Mouse (Mus musculus) embryonic facial prominence, embryonic 12.5 days (tissue): ENCODE results near the gene Lcn9. TPM values are rescaled to one million over a fixed set of nuclear protein-coding genes. Genes with fewer than 3 reads are reported as not detected.
"Not testable (repeated sequence)": the region's sequence is repeated elsewhere in the genome, so short reads cannot be mapped to it uniquely, and the experiment has no call there.

ENCODE experiments used
- ATAC-seq: fragments of 200-750 bp; cut with Nextera tagmentation; 2 replicates; pipeline ENCODE4 v1.8.0; 2017; ENCODE audit not compliant: insufficient number of reproducible peaks, insufficient read depth, low FRiP score, low TSS enrichment
- H3K27ac ChIP-seq: fragments of 300-500 bp; sonication (generic); 2 replicates; pipeline ENCODE4 v1.5.1; 2016; ENCODE audit warnings: mild to moderate bottlenecking
- H3K27me3 ChIP-seq: fragments of 300-500 bp; sonication (generic); 2 replicates; pipeline ENCODE4 v1.6.1; 2016; ENCODE audit warnings: mild to moderate bottlenecking, moderate library complexity
- H3K36me3 ChIP-seq: fragments of 300-500 bp; sonication (generic); 2 replicates; pipeline ENCODE4 v1.6.1; 2016; ENCODE audit warnings: mild to moderate bottlenecking
- H3K4me1 ChIP-seq: fragments of 300-500 bp; sonication (generic); 2 replicates; pipeline ENCODE4 v1.6.1; 2016
- H3K4me2 ChIP-seq: fragments of 300-500 bp; sonication (generic); replicated peaks from 2 replicates; pipeline ENCODE4 v1.6.1; 2016; ENCODE audit warnings: mild to moderate bottlenecking, moderate library complexity
- H3K4me3 ChIP-seq: fragments of 300-500 bp; sonication (generic); 2 replicates; pipeline ENCODE4 v1.5.1; 2016; ENCODE audit warnings: mild to moderate bottlenecking
- H3K9ac ChIP-seq: fragments of 300-500 bp; sonication (generic); 2 replicates; pipeline ENCODE4 v1.6.1; 2016; ENCODE audit warnings: mild to moderate bottlenecking, moderate library complexity
- H3K9me3 ChIP-seq: fragments of 300-500 bp; sonication (generic); 2 replicates; pipeline ENCODE4 v1.6.1; 2016; ENCODE audit warnings: mild to moderate bottlenecking, moderate library complexity
- WGBS: fragments of 180-500 bp; shearing (Covaris S2); methylation state at CpG from one replicate; pipeline ENCODE4 v1.1.7; 2016; 5-methylcytosine and 5-hydroxymethylcytosine counted together
- polyA plus RNA-seq: library from polyadenylated mRNA; unstranded; fragments of >200 nt; fragmentation: Nextera tagmentation; extraction: Ambion mirVana; gene quantifications from 2 replicates; pipeline ENCODE4 v1.2.1, GENCODE M21; 2016

Lcn9 gene
- polyA plus RNA-seq, 1 experiment from 2014 or later, result not detected

GRCm38 (mm10) chr2:25811711-25812110, 11.2 kb upstream of the Lcn9 start:
- Histone ChIP-seq H3K9me3 (no peaks in the 10 kb centered on the region), H3K4me2 (no peak overlapping the region), H3K9ac (no peak overlapping the region), H3K27ac (no peak overlapping the region), H3K4me3 (no peak overlapping the region), H3K4me1 (no peaks in the 10 kb centered on the region), H3K36me3 (no peaks in the 10 kb centered on the region), H3K27me3 (no peaks in the 10 kb centered on the region)
- no peak for ATAC-seq
- 79% methylated on average over 2 of the region's 2 CpGs for WGBS

GRCm38 (mm10) chr2:25813364-25813763, 9.6 kb upstream of the Lcn9 start:
- no peaks in the 10 kb centered on the region for H3K4me1 ChIP-seq
- H3K9ac ChIP-seq, result no peak overlapping the region
- no peaks in the 10 kb centered on the region for H3K9me3 ChIP-seq
- no peak overlapping the region for H3K4me3 ChIP-seq
- no peak overlapping the region for H3K27ac ChIP-seq
- H3K36me3 ChIP-seq, result no peaks in the 10 kb centered on the region
- no peak overlapping the region for H3K4me2 ChIP-seq
- H3K27me3 ChIP-seq, result no peaks in the 10 kb centered on the region
- no peak for ATAC-seq
- 74% methylated on average over 5 of the region's 5 CpGs for WGBS

DNA sequence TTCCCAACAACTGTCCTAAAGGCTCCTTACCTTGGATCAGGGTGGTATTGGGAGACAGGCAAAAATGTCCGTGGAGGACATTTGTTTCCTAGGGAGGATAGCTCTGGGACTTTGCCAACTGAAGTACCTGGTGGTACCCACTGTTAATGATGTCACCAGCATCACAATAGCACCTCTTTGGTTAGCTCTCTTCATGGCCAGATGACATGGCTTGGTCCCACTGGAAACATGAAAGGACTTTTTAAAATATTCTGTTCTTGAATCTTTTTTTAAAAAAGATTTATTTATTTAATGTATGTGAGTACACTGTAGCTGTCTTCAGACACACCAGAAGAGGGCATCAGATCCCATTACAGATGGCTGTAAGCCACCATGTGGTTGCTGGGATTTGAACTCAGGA, 7.2 kb upstream of the Lcn9 start, which contains the start of gene Glt6d1:
Gene Glt6d1, minus strand, starts transcription at position 101 of the 400 bp plus-strand sequence.
- not testable (repeated sequence) for H3K4me3 ChIP-seq, H3K36me3 ChIP-seq, H3K27ac ChIP-seq, H3K27me3 ChIP-seq, H3K9ac ChIP-seq, H3K4me1 ChIP-seq, H3K4me2 ChIP-seq, H3K9me3 ChIP-seq, ATAC-seq
- 57% methylated on average over 1 of the region's 1 CpGs for WGBS

GRCm38 (mm10) chr2:25824751-25825150, 1.8 kb downstream of the Lcn9 start:
- Histone ChIP-seq H3K4me2 (no peak overlapping the region), H3K9ac (no peak overlapping the region), H3K9me3 (no peaks in the 10 kb centered on the region), H3K36me3 (no peaks in the 10 kb centered on the region), H3K4me1 (no peaks in the 10 kb centered on the region), H3K27me3 (no peaks in the 10 kb centered on the region), H3K27ac (no peak overlapping the region), H3K4me3 (no peak overlapping the region)
- 85% methylated on average over 3 of the region's 3 CpGs for WGBS
- ATAC-seq, result no peak

- WGBS, result 76% methylated on average over 8 of the region's 8 CpGs
- no peak overlapping the region for H3K4me2 ChIP-seq
- no peaks in the 10 kb centered on the region for H3K36me3 ChIP-seq
- H3K27ac ChIP-seq, result no peak overlapping the region
- no peak for ATAC-seq
- H3K9ac ChIP-seq, result no peak overlapping the region
- H3K27me3 ChIP-seq, result no peaks in the 10 kb centered on the region
- no peak overlapping the region for H3K4me3 ChIP-seq
- no peaks in the 10 kb centered on the region for H3K9me3 ChIP-seq
- H3K4me1 ChIP-seq, result no peaks in the 10 kb centered on the region
These were observed 5.5 kb downstream of the Lcn9 start for GRCm38 (mm10) chr2:25828344-25828947.

DNA sequence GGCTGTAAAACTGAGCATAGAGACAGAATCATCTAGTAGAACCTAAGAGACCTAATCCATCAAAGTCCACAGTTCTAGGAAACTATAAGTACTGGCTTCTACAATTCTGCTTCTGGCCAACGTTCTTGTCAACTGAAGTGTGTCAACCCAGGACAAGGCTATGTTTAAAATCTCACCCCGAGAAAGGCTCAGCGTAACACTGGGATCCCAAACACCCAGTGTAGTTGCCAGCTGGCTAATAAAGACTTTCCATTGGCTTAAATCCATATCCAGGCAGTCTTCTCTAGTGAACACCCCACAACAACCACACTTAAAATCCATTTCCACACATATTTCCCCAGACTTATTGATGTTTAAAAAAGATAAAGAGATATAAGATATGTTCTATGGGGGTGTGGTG, 7.8 kb downstream of the Lcn9 start:
- H3K27ac ChIP-seq, result no peak overlapping the region
- no peaks in the 10 kb centered on the region for H3K4me1 ChIP-seq
- H3K36me3 ChIP-seq, result no peaks in the 10 kb centered on the region
- no peak overlapping the region for H3K4me3 ChIP-seq
- no peak for ATAC-seq
- no peaks in the 10 kb centered on the region for H3K9me3 ChIP-seq
- H3K27me3 ChIP-seq, result no peaks in the 10 kb centered on the region
- H3K4me2 ChIP-seq, result no peak overlapping the region
- H3K9ac ChIP-seq, result no peak overlapping the region
- WGBS, result 88% methylated on average over 3 of the region's 3 CpGs

DNA sequence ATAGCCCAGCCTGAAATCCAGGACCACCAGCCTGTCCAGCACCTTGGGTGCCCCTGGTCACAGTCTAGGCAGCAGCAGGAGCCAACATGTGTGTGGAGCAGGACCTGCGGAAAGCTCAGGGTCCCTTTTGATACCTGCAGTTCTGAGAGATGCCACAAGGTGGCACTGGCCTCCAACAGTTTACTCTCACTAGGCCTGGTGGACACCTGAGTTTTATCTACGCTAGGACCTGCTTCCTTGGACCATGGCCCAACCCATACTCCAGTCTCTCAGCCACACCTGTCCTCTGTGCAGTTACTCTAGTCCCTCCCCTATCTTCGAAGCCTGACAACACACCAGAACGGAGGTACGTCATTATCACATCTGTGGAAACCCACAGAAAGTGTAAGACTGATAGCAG, 13.3 kb downstream of the Lcn9 start:
- 0 out of 2 replicates have a peak, but pooled peaks have one; percentile 60 for ATAC-seq

GRCm38 (mm10) chr2:25842161-25842560, 19.2 kb downstream of the Lcn9 start:
- Histone ChIP-seq H3K9ac (no peak overlapping the region), H3K4me2 (no peak overlapping the region), H3K9me3 (no peaks in the 10 kb centered on the region), H3K4me3 (no peak overlapping the region), H3K27me3 (no peaks in the 10 kb centered on the region), H3K27ac (no peak overlapping the region), H3K36me3 (no peaks in the 10 kb centered on the region), H3K4me1 (no peaks in the 10 kb centered on the region)
- no peak for ATAC-seq
- 65% methylated on average over 4 of the region's 4 CpGs for WGBS

More for the DNA sequence above, 13.3 kb downstream of the Lcn9 start:
- Histone ChIP-seq H3K27me3 (no peaks in the 10 kb centered on the region), H3K4me2 (no peak overlapping the region), H3K36me3 (no peaks in the 10 kb centered on the region), H3K4me1 (no peaks in the 10 kb centered on the region), H3K27ac (no peak overlapping the region), H3K4me3 (no peak overlapping the region), H3K9ac (no peak overlapping the region), H3K9me3 (no peaks in the 10 kb centered on the region)
- WGBS, result 45% methylated on average over 5 of the region's 5 CpGs

DNA sequence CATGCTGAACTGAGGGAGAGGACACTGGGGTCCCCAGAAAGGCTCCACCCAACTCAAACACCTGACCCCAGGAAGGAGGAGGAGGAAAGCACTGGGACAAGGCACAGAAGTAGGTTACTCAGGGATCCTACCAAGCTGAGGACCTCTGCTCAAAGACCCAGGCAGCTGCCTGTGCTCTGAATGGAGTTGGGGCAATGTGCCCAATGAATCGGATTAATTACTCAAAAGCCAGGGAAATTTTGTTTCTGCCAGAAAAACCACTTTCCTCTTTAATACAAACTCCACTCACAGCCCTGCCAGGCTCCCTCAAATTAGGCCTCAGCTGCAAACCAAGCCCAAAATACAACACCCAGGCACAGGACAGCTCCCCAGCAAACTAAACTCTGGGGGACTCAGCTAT, 19.8 kb downstream of the Lcn9 start:
- no peaks in the 10 kb centered on the region for H3K4me1 ChIP-seq
- no peak overlapping the region for H3K4me3 ChIP-seq
- H3K4me2 ChIP-seq, result no peak overlapping the region
- H3K27ac ChIP-seq, result no peak overlapping the region
- no peaks in the 10 kb centered on the region for H3K27me3 ChIP-seq
- 64% methylated on average over 1 of the region's 1 CpGs for WGBS
- H3K9me3 ChIP-seq, result no peaks in the 10 kb centered on the region
- no peak for ATAC-seq
- H3K9ac ChIP-seq, result no peak overlapping the region
- no peaks in the 10 kb centered on the region for H3K36me3 ChIP-seq

- 90% methylated on average over 3 of the region's 3 CpGs for WGBS
- no peak for ATAC-seq
These were observed 21.1 kb downstream of the Lcn9 start for GRCm38 (mm10) chr2:25844097-25844496.

DNA sequence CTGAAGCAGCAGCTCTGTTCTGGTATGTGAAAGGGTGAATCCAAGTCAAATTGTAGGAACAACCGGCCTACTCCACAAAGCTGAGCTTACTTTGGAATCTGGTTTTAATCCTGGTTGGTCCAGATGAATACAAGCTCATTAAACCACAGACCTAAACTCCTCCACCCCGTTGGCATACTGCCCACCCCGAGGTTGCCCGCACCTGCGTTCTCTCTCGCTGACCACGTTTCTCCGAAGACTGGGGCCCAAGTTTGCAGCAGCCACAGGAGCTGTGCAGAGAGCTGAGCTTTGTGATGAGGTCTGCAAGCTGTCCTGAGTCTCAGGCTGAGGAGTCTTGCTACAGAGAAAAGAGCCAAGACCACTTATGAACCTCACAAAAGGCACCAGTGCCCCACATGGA, 23.6 kb downstream of the Lcn9 start:
- H3K4me3 ChIP-seq, result no peak overlapping the region
- no peaks in the 10 kb centered on the region for H3K27me3 ChIP-seq
- no peaks in the 10 kb centered on the region for H3K9me3 ChIP-seq
- no peak for ATAC-seq
- no peaks in the 10 kb centered on the region for H3K36me3 ChIP-seq
- H3K9ac ChIP-seq, result no peak overlapping the region
- H3K4me1 ChIP-seq, result no peaks in the 10 kb centered on the region
- H3K4me2 ChIP-seq, result no peak overlapping the region
- H3K27ac ChIP-seq, result 0 out of 2 replicates have a peak overlapping the region, but pooled peaks have one; percentile 11
- WGBS, result 76% methylated on average over 8 of the region's 8 CpGs

More at GRCm38 (mm10) chr2:25844097-25844496, 21.1 kb downstream of the Lcn9 start:
- no peak overlapping the region for H3K9ac ChIP-seq
- no peak overlapping the region for H3K4me3 ChIP-seq
- H3K4me2 ChIP-seq, result no peak overlapping the region
- H3K9me3 ChIP-seq, result no peaks in the 10 kb centered on the region
- H3K27ac ChIP-seq, result no peak overlapping the region
- no peaks in the 10 kb centered on the region for H3K36me3 ChIP-seq
- H3K4me1 ChIP-seq, result no peaks in the 10 kb centered on the region
- no peaks in the 10 kb centered on the region for H3K27me3 ChIP-seq

GRCm38 (mm10) chr2:25847226-25847625, 24.3 kb downstream of the Lcn9 start, which contains the start of gene Sohlh1:
TSS of gene Sohlh1 (minus strand) at chr2:25847248.
- WGBS, result 77% methylated on average over 14 of the region's 16 CpGs
- ATAC-seq, result no peak
- Histone ChIP-seq H3K27me3 (no peaks in the 10 kb centered on the region), H3K27ac (0 out of 2 replicates have a peak within 1 kb of the TSS, but pooled peaks have one; percentile 11), H3K9ac (no peak within 1 kb of the TSS), H3K4me2 (no peak within 1 kb of the TSS), H3K4me3 (no peak within 1 kb of the TSS), H3K4me1 (no peaks in the 10 kb centered on the region), H3K9me3 (no peaks in the 10 kb centered on the region), H3K36me3 (no peaks in the 10 kb centered on the region)
